Mouse (Mus musculus) liver, embryonic 11.5 days (tissue): Measurements from ENCODE around the gene Mrpl58. TPM values are rescaled to one million over a fixed set of nuclear protein-coding genes. Genes with fewer than 3 reads are reported as not detected.

ENCODE experiments used
- ATAC-seq: fragments of 200-750 bp; cut with Nextera tagmentation; replicated peaks from 2 replicates; pipeline ENCODE4 v1.8.0; 2017; ENCODE audit warnings: moderate number of reproducible peaks, mild to moderate bottlenecking, moderate TSS enrichment, moderate library complexity; ENCODE audit not compliant: low FRiP score
- DNase-seq: peaks from one replicate; pipeline ENCODE4 v3.0.0-alpha.2; 2017; ENCODE audit warnings: low spot score
- H3K27ac ChIP-seq: fragments of 300-500 bp; sonication (generic); 2 replicates; pipeline ENCODE4 v1.5.1; 2014; ENCODE audit warnings: mild to moderate bottlenecking, low read depth, low read length, control low read depth
- H3K27me3 ChIP-seq: fragments of 300-500 bp; sonication (generic); replicated peaks from 2 replicates; pipeline ENCODE4 v1.6.1; 2014; ENCODE audit warnings: low read length, mixed read lengths; ENCODE audit not compliant: control insufficient read depth, insufficient read depth
- H3K36me3 ChIP-seq: fragments of 300-500 bp; sonication (generic); 2 replicates; pipeline ENCODE4 v1.6.1; 2014; ENCODE audit warnings: mild to moderate bottlenecking, low read length, moderate library complexity, mixed read lengths; ENCODE audit not compliant: control insufficient read depth, insufficient read depth
- H3K4me1 ChIP-seq: fragments of 300-500 bp; sonication (generic); replicated peaks from 2 replicates; pipeline ENCODE4 v1.6.1; 2014; ENCODE audit warnings: low read length, mixed read lengths; ENCODE audit not compliant: control insufficient read depth, insufficient read depth
- H3K4me2 ChIP-seq: fragments of 300-500 bp; sonication (generic); 2 replicates; pipeline ENCODE4 v1.6.1; 2014; ENCODE audit warnings: mild to moderate bottlenecking, control low read depth, moderate library complexity
- H3K4me3 ChIP-seq: fragments of 300-500 bp; sonication (generic); 2 replicates; pipeline ENCODE4 v1.5.1; 2014; ENCODE audit warnings: low read depth, low read length, control low read depth
- H3K9ac ChIP-seq: fragments of 300-500 bp; sonication (generic); 2 replicates; pipeline ENCODE4 v1.6.1; 2014; ENCODE audit warnings: low read depth, low read length, control low read depth
- H3K9me3 ChIP-seq: fragments of 300-500 bp; sonication (generic); 2 replicates; pipeline ENCODE4 v1.6.1; 2016; ENCODE audit warnings: low read length, inconsistent platforms, mixed read lengths; ENCODE audit not compliant: control insufficient read depth
- WGBS: fragments of 180-500 bp; shearing (Covaris S2); extraction: QIAGEN DNeasy Blood & Tissue Kit; methylation state at CpG from one replicate; pipeline ENCODE4 v1.1.7; 2014; 5-methylcytosine and 5-hydroxymethylcytosine counted together
- polyA plus RNA-seq: library from polyadenylated mRNA; unstranded; fragments of >200 nt; fragmentation: Nextera tagmentation; extraction: Ambion mirVana; gene quantifications from 2 replicates; pipeline ENCODE4 v1.2.1, GENCODE M21; 2014

Mrpl58 gene
- polyA plus RNA-seq, 1 experiment from 2014 or later: 165 TPM

DNA sequence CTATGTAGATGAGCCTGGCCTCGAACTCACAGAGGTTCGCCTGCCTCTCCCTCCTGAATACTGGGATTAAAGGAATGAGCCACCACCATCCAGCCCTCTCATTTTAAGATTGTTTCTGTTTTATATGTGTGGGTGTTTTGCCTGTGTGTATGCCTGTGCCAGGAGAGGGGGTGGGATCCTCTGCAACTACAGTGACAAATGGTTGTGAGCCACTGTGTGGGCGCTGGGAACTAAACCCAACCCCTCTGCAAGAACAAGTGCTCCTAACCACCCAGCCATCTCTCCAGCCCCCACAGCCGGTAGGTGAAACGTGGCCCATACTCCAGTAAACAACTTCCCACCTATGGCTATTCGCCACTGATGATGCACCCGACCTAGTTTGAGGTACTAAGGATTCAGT lies 12.2 kb upstream of the Mrpl58 start:
- H3K4me2 ChIP-seq: no peak overlapping the region
- no peak for DNase-seq
- 89% methylated on average over 7 of the region's 7 CpGs for WGBS
- no peak overlapping the region for H3K9ac ChIP-seq
- H3K4me1 ChIP-seq: no peaks in the 10 kb centered on the region
- ATAC-seq: no peak
- 0 out of 2 replicates have a peak, but pooled peaks cover 3% of the 10 kb centered on the region for H3K27me3 ChIP-seq
- H3K4me3 ChIP-seq: no peak overlapping the region
- H3K27ac ChIP-seq: no peak overlapping the region
- H3K9me3 ChIP-seq: no peaks in the 10 kb centered on the region
- no peaks in the 10 kb centered on the region for H3K36me3 ChIP-seq

DNA sequence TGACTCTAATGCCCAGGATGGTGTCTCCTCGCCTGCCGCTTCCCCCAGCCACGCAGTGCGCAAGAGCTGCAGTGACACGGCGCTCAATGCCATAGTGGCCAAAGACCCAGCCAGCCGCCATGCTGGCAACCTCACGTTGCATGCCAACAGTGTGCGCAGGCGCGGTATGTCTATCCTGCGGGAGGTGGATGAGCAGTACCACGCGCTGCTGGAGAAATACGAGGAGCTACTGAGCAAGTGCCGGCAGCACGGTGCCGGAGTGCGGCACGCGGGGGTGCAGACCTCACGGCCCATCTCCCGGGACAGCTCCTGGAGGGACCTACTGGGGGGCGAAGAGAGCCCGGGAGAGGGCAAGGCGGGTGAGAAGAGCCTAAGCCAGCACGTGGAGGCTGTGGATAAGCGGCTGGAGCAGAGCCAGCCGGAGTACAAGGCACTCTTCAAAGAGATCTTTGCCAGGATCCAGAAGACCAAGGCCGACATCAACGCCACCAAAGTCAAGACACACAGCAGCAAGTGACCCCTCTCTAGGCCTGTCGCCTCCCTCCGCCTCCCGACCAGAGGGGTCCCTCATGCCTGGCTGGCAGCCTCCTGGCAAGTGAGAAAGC lies 9.7 kb upstream of the Mrpl58 start:
- H3K4me2 ChIP-seq: peak overlapping the region; percentile 59

DNA sequence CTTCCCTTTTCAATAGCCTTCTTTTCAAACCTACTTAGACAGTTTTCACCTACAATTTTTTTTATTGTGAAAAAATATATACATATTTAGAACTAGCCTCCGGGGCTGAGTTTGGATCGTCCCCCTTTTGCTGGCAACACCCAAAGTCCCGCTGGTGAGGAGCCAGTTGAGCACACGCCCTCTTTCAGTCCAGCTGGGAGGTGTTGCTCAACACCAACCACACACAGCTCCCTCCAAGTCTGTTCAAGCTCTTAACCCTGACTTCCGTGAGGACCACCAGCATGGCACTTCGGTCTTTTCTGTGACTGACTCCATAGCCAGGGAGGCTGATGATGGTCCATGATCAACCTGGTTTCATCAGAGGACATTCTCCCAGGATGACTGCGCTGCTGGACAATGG lies 5.5 kb upstream of the Mrpl58 start:
- H3K36me3 ChIP-seq: no peaks in the 10 kb centered on the region
- DNase-seq: no peak
- WGBS: 65% methylated on average over 7 of the region's 7 CpGs
- H3K27ac ChIP-seq: no peak overlapping the region
- no peaks in the 10 kb centered on the region for H3K9me3 ChIP-seq
- ATAC-seq: no peak
- H3K4me3 ChIP-seq: no peak overlapping the region
- no peak overlapping the region for H3K9ac ChIP-seq
- H3K4me1 ChIP-seq: no peaks in the 10 kb centered on the region
- H3K4me2 ChIP-seq: no peak overlapping the region
- no peaks in the 10 kb centered on the region for H3K27me3 ChIP-seq

More for the DNA sequence above, 9.7 kb upstream of the Mrpl58 start:
- H3K9me3 ChIP-seq: no peaks in the 10 kb centered on the region
- no peak overlapping the region for H3K9ac ChIP-seq
- 49% methylated on average over 34 of the region's 34 CpGs for WGBS
- H3K27me3 ChIP-seq: 0 out of 2 replicates have a peak, but pooled peaks cover 3% of the 10 kb centered on the region
- H3K4me1 ChIP-seq: no peaks in the 10 kb centered on the region
- H3K27ac ChIP-seq: no peak overlapping the region
- peak overlapping the region; percentile 26; the same call in 1 of the 2 replicates for H3K4me3 ChIP-seq
- ATAC-seq: peak; percentile 53; the same call in 1 of the 2 replicates
- no peaks in the 10 kb centered on the region for H3K36me3 ChIP-seq
- no peak for DNase-seq

DNA sequence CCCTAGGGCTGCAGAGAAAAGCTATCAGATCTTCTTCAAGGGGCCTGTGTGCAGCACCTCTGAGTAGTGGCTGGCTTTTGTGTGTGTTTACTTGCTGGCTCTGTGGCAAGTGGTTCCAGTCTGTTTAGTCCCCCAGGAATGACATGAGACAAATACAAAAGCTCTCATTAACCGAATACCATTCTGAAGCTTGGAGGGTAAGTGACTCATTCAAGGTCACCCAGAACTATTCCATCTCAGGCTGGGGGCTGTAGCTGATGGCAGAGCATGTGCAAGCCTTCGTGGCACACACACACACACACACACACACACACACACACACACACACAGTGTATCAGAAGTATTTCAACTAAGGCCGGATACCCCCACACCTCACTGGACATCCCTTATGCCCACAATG lies 3.4 kb upstream of the Mrpl58 start:
- 77% methylated on average over 3 of the region's 3 CpGs for WGBS
- ATAC-seq: no peak
- no peaks in the 10 kb centered on the region for H3K36me3 ChIP-seq

DNA sequence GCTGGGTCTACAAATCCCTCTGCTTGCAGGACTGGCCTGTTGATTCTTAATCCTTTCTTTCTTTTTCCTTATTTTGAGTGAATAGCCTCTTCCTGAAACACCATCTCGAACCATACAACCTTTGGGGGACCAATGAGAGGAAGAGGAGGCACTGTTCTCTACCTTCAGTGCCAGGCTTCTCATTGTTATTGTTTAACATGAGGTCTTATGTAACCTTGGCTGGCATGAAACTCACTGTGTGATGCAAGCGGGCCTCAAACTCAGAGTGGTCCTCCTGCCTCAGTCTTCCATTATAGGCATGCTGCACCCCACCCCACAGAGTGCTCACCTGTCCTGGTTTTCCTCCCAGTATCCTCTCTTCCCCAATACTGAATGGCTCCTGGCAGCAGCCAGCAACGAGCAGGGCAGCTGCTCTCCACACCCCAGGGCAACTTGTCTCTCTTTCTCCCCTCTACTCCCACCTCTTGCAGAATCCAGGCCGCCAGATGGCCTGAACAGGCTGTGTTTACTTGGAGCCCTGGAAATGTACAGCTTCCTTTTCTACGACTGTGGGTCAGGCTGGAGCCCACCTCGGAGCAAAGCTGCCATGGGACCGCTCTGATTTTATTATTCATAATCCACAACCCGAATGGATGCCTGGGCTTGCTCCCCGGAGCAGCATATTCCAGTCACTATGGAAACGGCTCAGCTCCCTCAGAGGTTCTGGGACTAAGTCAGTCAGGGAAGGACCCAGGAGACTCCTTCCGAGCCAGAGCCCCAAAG lies 2.7 kb upstream of the Mrpl58 start:
- H3K9me3 ChIP-seq: no peaks in the 10 kb centered on the region
- no peak for ATAC-seq
- no peak overlapping the region for H3K27ac ChIP-seq
- peaks cover 6% of the 10 kb centered on the region for H3K4me1 ChIP-seq
- no peak for DNase-seq
- H3K36me3 ChIP-seq: no peaks in the 10 kb centered on the region
- H3K4me3 ChIP-seq: no peak overlapping the region
- H3K27me3 ChIP-seq: no peaks in the 10 kb centered on the region
- H3K9ac ChIP-seq: no peak overlapping the region
- 58% methylated on average over 11 of the region's 11 CpGs for WGBS
- no peak overlapping the region for H3K4me2 ChIP-seq

More for the DNA sequence above, 3.4 kb upstream of the Mrpl58 start:
- Histone ChIP-seq H3K4me3 (no peak overlapping the region), H3K9me3 (no peaks in the 10 kb centered on the region), H3K9ac (no peak overlapping the region), H3K4me1 (peaks cover 6% of the 10 kb centered on the region), H3K27ac (no peak overlapping the region), H3K27me3 (no peaks in the 10 kb centered on the region), H3K4me2 (no peak overlapping the region)
- no peak for DNase-seq

DNA sequence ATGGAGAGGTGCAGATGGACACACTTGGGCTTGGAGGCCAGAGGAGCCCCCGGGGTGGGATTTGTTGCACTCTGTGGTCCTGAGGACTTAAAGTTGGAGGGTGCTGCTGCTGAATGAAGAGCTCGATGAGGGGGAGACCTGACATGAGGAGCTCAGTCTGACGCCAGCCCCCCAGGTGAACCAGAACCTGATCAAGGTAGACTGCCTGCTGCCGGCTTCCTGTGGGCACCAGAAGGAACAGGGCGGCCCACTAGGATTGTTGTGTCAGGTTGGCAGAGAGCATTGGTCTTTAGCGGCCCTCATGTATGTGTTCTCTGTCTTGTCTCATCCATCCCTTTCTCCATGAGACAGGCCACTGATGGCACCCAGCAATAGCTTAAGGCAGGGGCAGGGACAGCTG lies 2.2 kb downstream of the Mrpl58 start:
- Histone ChIP-seq H3K4me1 (peaks cover 9% of the 10 kb centered on the region), H3K27me3 (no peaks in the 10 kb centered on the region), H3K9ac (no peak overlapping the region), H3K27ac (no peak overlapping the region), H3K4me2 (no peak overlapping the region), H3K9me3 (no peaks in the 10 kb centered on the region), H3K36me3 (peaks cover 10% of the 10 kb centered on the region; the same call in 1 of the 2 replicates), H3K4me3 (no peak overlapping the region)
- DNase-seq: no peak
- no peak for ATAC-seq
- WGBS: 85% methylated on average over 6 of the region's 6 CpGs

DNA sequence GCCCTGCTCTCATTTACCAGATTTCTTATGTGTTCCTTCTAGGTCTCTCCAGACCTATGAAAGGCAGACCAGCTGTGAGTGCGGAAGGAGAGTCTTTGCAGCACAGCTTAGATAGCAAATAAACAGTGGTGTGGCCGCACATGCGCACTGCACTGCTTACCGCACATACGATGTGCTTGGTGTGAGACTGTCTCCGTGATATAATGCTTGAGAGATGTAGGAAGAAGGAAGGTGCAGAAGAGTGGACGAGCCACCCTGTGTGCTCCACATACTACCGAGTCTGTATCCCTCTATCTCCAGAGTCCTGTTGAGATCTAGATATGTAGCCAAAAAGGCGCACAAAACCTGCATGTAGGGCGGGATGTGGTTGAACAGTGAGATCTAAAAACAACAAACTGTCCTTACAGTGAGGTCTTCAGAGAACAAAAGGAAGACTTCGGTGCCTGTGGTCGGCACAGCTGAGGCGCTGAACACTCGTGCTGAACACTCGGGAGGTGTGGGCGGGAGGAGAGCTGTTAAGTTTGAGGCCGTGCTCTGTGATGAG lies 3.4 kb downstream of the Mrpl58 start:
- H3K4me3 ChIP-seq: no peak overlapping the region
- peaks cover 21% of the 10 kb centered on the region for H3K4me1 ChIP-seq
- no peak overlapping the region for H3K9ac ChIP-seq
- no peak for ATAC-seq
- H3K9me3 ChIP-seq: no peaks in the 10 kb centered on the region
- WGBS: 92% methylated on average over 17 of the region's 17 CpGs
- H3K36me3 ChIP-seq: peaks cover 12% of the 10 kb centered on the region; the same call in 1 of the 2 replicates
- no peak for DNase-seq
- H3K27me3 ChIP-seq: no peaks in the 10 kb centered on the region
- H3K4me2 ChIP-seq: no peak overlapping the region
- no peak overlapping the region for H3K27ac ChIP-seq

DNA sequence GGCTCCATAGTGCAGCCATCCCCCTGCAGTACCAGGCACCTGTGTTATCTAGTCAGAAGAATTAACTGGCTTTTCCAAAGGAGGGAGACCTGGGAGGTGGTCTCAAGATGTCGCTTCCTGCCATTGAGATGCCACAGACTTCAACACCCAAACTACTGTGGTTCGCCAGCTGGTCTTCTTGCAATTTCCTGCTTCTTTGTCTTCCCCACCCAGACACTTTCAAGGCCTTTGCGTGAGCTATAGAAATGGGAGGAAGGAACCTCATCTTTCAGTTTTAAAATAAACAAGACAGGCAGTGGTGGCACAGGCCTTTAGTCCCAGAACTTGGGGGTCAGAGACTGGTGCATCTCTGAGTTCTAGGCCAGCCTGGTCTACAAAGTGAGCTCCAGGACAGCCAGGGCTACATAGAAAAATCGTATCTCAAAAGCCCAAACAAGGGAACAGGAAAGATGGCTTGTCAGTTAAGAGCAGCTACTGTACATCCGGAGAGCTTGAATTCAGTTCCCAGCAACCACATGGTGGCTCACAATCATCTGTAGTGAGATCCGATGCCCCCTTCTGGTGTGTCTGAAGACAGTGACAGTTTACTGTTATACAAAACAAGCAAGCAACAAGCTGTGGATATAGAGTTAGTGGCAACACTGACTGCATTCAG lies 4.8 kb downstream of the Mrpl58 start:
- DNase-seq: no peak
- WGBS: 63% methylated on average over 6 of the region's 6 CpGs
- no peak overlapping the region for H3K4me3 ChIP-seq
- H3K9ac ChIP-seq: no peak overlapping the region
- H3K4me1 ChIP-seq: peaks cover 23% of the 10 kb centered on the region
- peaks cover 12% of the 10 kb centered on the region; the same call in 1 of the 2 replicates for H3K36me3 ChIP-seq
- no peak overlapping the region; the same call in 1 of the 2 replicates for H3K27ac ChIP-seq
- no peak overlapping the region for H3K4me2 ChIP-seq
- no peaks in the 10 kb centered on the region for H3K27me3 ChIP-seq
- no peak for ATAC-seq
- no peaks in the 10 kb centered on the region for H3K9me3 ChIP-seq
